Mouse (Mus musculus): Measurements from ENCODE around the gene Traf4. TPM values are rescaled to one million over a fixed set of nuclear protein-coding genes. Genes with fewer than 3 reads are reported as not detected.
A peak's percentile ranks its signal among the peaks of the same experiment; 100 is the strongest.
"Not testable (repeated sequence)": the region's sequence is repeated elsewhere in the genome, so short reads cannot be mapped to it uniquely, and the experiment has no call there.

Traf4 gene
- polyA plus RNA-seq, 1 experiment from 2014 or later = 79.7 TPM

- Histone ChIP-seq H3K4me3 (ENCODE audit: low read depth, low read length) (no peak overlapping the region), H3K4me1 (ENCODE audit: control insufficient read depth, insufficient read depth, low read length) (no peaks in the 10 kb centered on the region), H3K36me3 (ENCODE audit: control insufficient read depth, insufficient read depth, low read length) (peaks cover 3% of the 10 kb centered on the region; the same call in 1 of the 2 replicates), H3K27me3 (ENCODE audit: control insufficient read depth, insufficient read depth, low read length) (no peaks in the 10 kb centered on the region), H3K27ac (ENCODE audit: low read depth, low read length) (no peak overlapping the region), H3K9ac (ENCODE audit: low read length) (no peak overlapping the region), H3K9me3 (ENCODE audit: control insufficient read depth, low read length) (no peaks in the 10 kb centered on the region), H3K4me2 (no peak overlapping the region)
- no peak for DNase-seq (ENCODE audit: low spot score, missing footprints)
- WGBS = 97% methylated on average over 3 of the region's 3 CpGs
- no peak for ATAC-seq (ENCODE audit: low FRiP score)
Observed at GRCm38 (mm10) chr11:78202372-78202771, 37.0 kb upstream of the Traf4 start.

GRCm38 (mm10) chr11:78195101-78195863 is 29.9 kb upstream of the Traf4 start:
- H3K9me3 ChIP-seq (ENCODE audit: control insufficient read depth, low read length) = no peaks in the 10 kb centered on the region
- no peak for DNase-seq (ENCODE audit: low spot score, missing footprints)
- H3K9ac ChIP-seq (ENCODE audit: low read length) = 0 out of 2 replicates have a peak overlapping the region, but pooled peaks have one; percentile 44
- WGBS = 60% methylated on average over 23 of the region's 23 CpGs
- peaks cover 5% of the 10 kb centered on the region; the same call in 1 of the 2 replicates for H3K4me1 ChIP-seq (ENCODE audit: control insufficient read depth, insufficient read depth, low read length)
- no peaks in the 10 kb centered on the region for H3K27me3 ChIP-seq (ENCODE audit: control insufficient read depth, insufficient read depth, low read length)
- peak overlapping the region; percentile 32 for H3K4me3 ChIP-seq (ENCODE audit: low read depth, low read length)
- H3K27ac ChIP-seq (ENCODE audit: low read depth, low read length) = no peak overlapping the region
- no peak for ATAC-seq (ENCODE audit: low FRiP score)
- peak overlapping the region; percentile 48 for H3K4me2 ChIP-seq
- H3K36me3 ChIP-seq (ENCODE audit: control insufficient read depth, insufficient read depth, low read length) = peaks cover 9% of the 10 kb centered on the region

GRCm38 (mm10) chr11:78194411-78195100 is 29.2 kb upstream of the Traf4 start:
- H3K4me3 ChIP-seq (ENCODE audit: low read depth, low read length) = peak overlapping the region; percentile 32
- ATAC-seq (ENCODE audit: low FRiP score) = peak; percentile 73
- H3K9ac ChIP-seq (ENCODE audit: low read length) = peak overlapping the region; percentile 44
- peaks cover 9% of the 10 kb centered on the region for H3K36me3 ChIP-seq (ENCODE audit: control insufficient read depth, insufficient read depth, low read length)
- peak overlapping the region; percentile 48 for H3K4me2 ChIP-seq
- WGBS = 3% methylated on average over 30 of the region's 30 CpGs
- H3K27me3 ChIP-seq (ENCODE audit: control insufficient read depth, insufficient read depth, low read length) = no peaks in the 10 kb centered on the region
- peak; percentile 98 for DNase-seq (ENCODE audit: low spot score, missing footprints)
- no peak overlapping the region for H3K27ac ChIP-seq (ENCODE audit: low read depth, low read length)
- no peaks in the 10 kb centered on the region for H3K9me3 ChIP-seq (ENCODE audit: control insufficient read depth, low read length)
- peaks cover 10% of the 10 kb centered on the region for H3K4me1 ChIP-seq (ENCODE audit: control insufficient read depth, insufficient read depth, low read length)

GRCm38 (mm10) chr11:78193113-78193512 is 27.7 kb upstream of the Traf4 start, which contains the start of gene Proca1:
TSS of gene Proca1 (plus strand) at chr11:78193392.
- ATAC-seq (ENCODE audit: low FRiP score) = no peak
- no peak within 1 kb of the TSS for H3K27ac ChIP-seq (ENCODE audit: low read depth, low read length)
- no peaks in the 10 kb centered on the region for H3K9me3 ChIP-seq (ENCODE audit: control insufficient read depth, low read length)
- H3K9ac ChIP-seq (ENCODE audit: low read length) = no peak within 1 kb of the TSS; the same call in 1 of the 2 replicates
- WGBS = 77% methylated on average over 1 of the region's 1 CpGs
- DNase-seq (ENCODE audit: low spot score, missing footprints) = no peak
- peaks cover 10% of the 10 kb centered on the region for H3K4me1 ChIP-seq (ENCODE audit: control insufficient read depth, insufficient read depth, low read length)
- H3K36me3 ChIP-seq (ENCODE audit: control insufficient read depth, insufficient read depth, low read length) = peaks cover 9% of the 10 kb centered on the region
- H3K27me3 ChIP-seq (ENCODE audit: control insufficient read depth, insufficient read depth, low read length) = no peaks in the 10 kb centered on the region
- H3K4me2 ChIP-seq = no peak within 1 kb of the TSS
- no peak within 1 kb of the TSS for H3K4me3 ChIP-seq (ENCODE audit: low read depth, low read length)

GRCm38 (mm10) chr11:78190041-78190440 is 24.7 kb upstream of the Traf4 start:
- Histone ChIP-seq H3K4me2 (peak overlapping the region; percentile 64), H3K4me3 (ENCODE audit: low read depth, low read length) (peak overlapping the region; percentile 54), H3K9me3 (ENCODE audit: control insufficient read depth, low read length) (no peaks in the 10 kb centered on the region), H3K9ac (ENCODE audit: low read length) (peak overlapping the region; percentile 81), H3K27ac (ENCODE audit: low read depth, low read length) (peak overlapping the region; percentile 91), H3K4me1 (ENCODE audit: control insufficient read depth, insufficient read depth, low read length) (peaks cover 12% of the 10 kb centered on the region), H3K27me3 (ENCODE audit: control insufficient read depth, insufficient read depth, low read length) (no peaks in the 10 kb centered on the region), H3K36me3 (ENCODE audit: control insufficient read depth, insufficient read depth, low read length) (peaks cover 9% of the 10 kb centered on the region)
- 71% methylated on average over 6 of the region's 6 CpGs for WGBS
- ATAC-seq (ENCODE audit: low FRiP score) (no peak), DNase-seq (ENCODE audit: low spot score, missing footprints) (no peak)

- H3K27me3 ChIP-seq (ENCODE audit: control insufficient read depth, insufficient read depth, low read length) = no peaks in the 10 kb centered on the region
- H3K4me1 ChIP-seq (ENCODE audit: control insufficient read depth, insufficient read depth, low read length) = peaks cover 10% of the 10 kb centered on the region
- H3K4me2 ChIP-seq = peak overlapping the region; percentile 64
- H3K4me3 ChIP-seq (ENCODE audit: low read depth, low read length) = peak overlapping the region; percentile 54
- peak overlapping the region; percentile 81 for H3K9ac ChIP-seq (ENCODE audit: low read length)
- no peaks in the 10 kb centered on the region for H3K9me3 ChIP-seq (ENCODE audit: control insufficient read depth, low read length)
- peak overlapping the region; percentile 91 for H3K27ac ChIP-seq (ENCODE audit: low read depth, low read length)
- DNase-seq (ENCODE audit: low spot score, missing footprints) (peak; percentile 98), ATAC-seq (ENCODE audit: low FRiP score) (peak; percentile 89)
- peaks cover 9% of the 10 kb centered on the region for H3K36me3 ChIP-seq (ENCODE audit: control insufficient read depth, insufficient read depth, low read length)
- under 1% methylated on average over 42 of the region's 42 CpGs for WGBS
Observed at GRCm38 (mm10) chr11:78189234-78190040, 24.0 kb upstream of the Traf4 start.

- DNase-seq (ENCODE audit: low spot score, missing footprints) (peak; percentile 97), ATAC-seq (ENCODE audit: low FRiP score) (peak; percentile 75)
- Histone ChIP-seq H3K27ac (ENCODE audit: low read depth, low read length) (peak within 1 kb of the TSS; percentile 91), H3K4me2 (peak within 1 kb of the TSS; percentile 64), H3K27me3 (ENCODE audit: control insufficient read depth, insufficient read depth, low read length) (no peaks in the 10 kb centered on the region), H3K36me3 (ENCODE audit: control insufficient read depth, insufficient read depth, low read length) (peaks cover 9% of the 10 kb centered on the region), H3K9me3 (ENCODE audit: control insufficient read depth, low read length) (no peaks in the 10 kb centered on the region), H3K4me3 (ENCODE audit: low read depth, low read length) (peak within 1 kb of the TSS; percentile 54), H3K4me1 (ENCODE audit: control insufficient read depth, insufficient read depth, low read length) (peaks cover 10% of the 10 kb centered on the region), H3K9ac (ENCODE audit: low read length) (peak within 1 kb of the TSS; percentile 81)
- WGBS = under 1% methylated on average over 79 of the region's 80 CpGs
Observed at GRCm38 (mm10) chr11:78188331-78189233, 23.2 kb upstream of the Traf4 start, which contains the start of gene Rab34. TSS of gene Rab34 (plus strand) at chr11:78188430.

GRCm38 (mm10) chr11:78184702-78185101 is 19.3 kb upstream of the Traf4 start:
- ATAC-seq (ENCODE audit: low FRiP score); H3K27me3 ChIP-seq (ENCODE audit: control insufficient read depth, insufficient read depth, low read length); H3K27ac ChIP-seq (ENCODE audit: low read depth, low read length); H3K4me3 ChIP-seq (ENCODE audit: low read depth, low read length); H3K4me2 ChIP-seq; DNase-seq (ENCODE audit: low spot score, missing footprints); H3K9ac ChIP-seq (ENCODE audit: low read length); H3K9me3 ChIP-seq (ENCODE audit: control insufficient read depth, low read length): not testable (repeated sequence)
- H3K36me3 ChIP-seq (ENCODE audit: control insufficient read depth, insufficient read depth, low read length) = peaks cover 13% of the 10 kb centered on the region
- 97% methylated on average over 6 of the region's 6 CpGs for WGBS
- peaks cover 23% of the 10 kb centered on the region for H3K4me1 ChIP-seq (ENCODE audit: control insufficient read depth, insufficient read depth, low read length)
